Mouse (Mus musculus) cortical plate, adult 2 months (tissue): ENCODE measurements around the gene Mrgpra2b. TPM values are rescaled to one million over a fixed set of nuclear protein-coding genes. Genes with fewer than 3 reads are reported as not detected.

Experiments used
- polyA plus RNA-seq: library from polyadenylated mRNA; depleted of rRNA; stranded (reverse); fragments of >200 nt; gene quantifications from 2 replicates; pipeline ENCODE4 v1.2.3, GENCODE M21; 2012; rRNA removed

Mrgpra2b gene
- polyA plus RNA-seq, 1 experiment: not detected

Other genes starting within 250 kb of the Mrgpra2b start
- gene Mrgpra1, start 174.6 kb downstream of the Mrgpra2b start, polyA plus RNA-seq: not detected in 2 replicates
- not detected in 2 replicates for gene Mrgpra2a, start 76.7 kb downstream of the Mrgpra2b start, polyA plus RNA-seq
- gene Mrgpra3, start 72.5 kb upstream of the Mrgpra2b start, polyA plus RNA-seq: not detected in 2 replicates